Mouse (Mus musculus) G1E (cell line): ENCODE results near the gene 2010111I01Rik. TPM values are rescaled to one million over a fixed set of nuclear protein-coding genes. Genes with fewer than 3 reads are reported as not detected.

Experiments used
- ATAC-seq: 2 replicates; pipeline ENCODE4 v1.8.0; 2016; ENCODE audit warnings: mild to moderate bottlenecking; ENCODE audit not compliant: insufficient number of reproducible peaks, poor library complexity, low FRiP score, severe bottlenecking; ENCODE audit errors: extremely low read depth
- DNase-seq: peaks from one replicate; pipeline ENCODE4 v3.0.0; 2012; ENCODE audit warnings: low spot score
- H3K27me3 ChIP-seq: 2 replicates; pipeline ENCODE4 v1.6.1; 2012; ENCODE audit warnings: mild to moderate bottlenecking, low read length, inconsistent platforms; ENCODE audit not compliant: insufficient read depth
- H3K36me3 ChIP-seq: replicated peaks from 2 replicates; pipeline ENCODE3; 2012; ENCODE audit warnings: mild to moderate bottlenecking, inconsistent platforms
- H3K4me1 ChIP-seq: 2 replicates; pipeline ENCODE4 v1.6.1; 2012; ENCODE audit warnings: low read depth, low read length, inconsistent platforms, mixed read lengths; ENCODE audit not compliant: insufficient read depth
- H3K4me3 ChIP-seq: 2 replicates; pipeline ENCODE4 v1.5.1; 2012; ENCODE audit warnings: low read depth, mild to moderate bottlenecking, inconsistent platforms, low read length, moderate library complexity, mixed read lengths
- H3K9me3 ChIP-seq: replicated peaks from 2 replicates; pipeline ENCODE4 v1.6.1; 2012; ENCODE audit warnings: inconsistent platforms
- CTCF ChIP-seq: IDR thresholded peaks from 2 replicates; pipeline ENCODE4 v1.5.1; 2012; ENCODE audit warnings: low read depth, low read length, inconsistent platforms, mixed read lengths
- GATA1 ChIP-seq: IDR thresholded peaks from 2 replicates; pipeline ENCODE4 v1.6.1; 2012; ENCODE audit warnings: borderline replicate concordance, low read length, inconsistent platforms, mixed read lengths
- GATA2 ChIP-seq: IDR thresholded peaks from 2 replicates; pipeline ENCODE4 v1.6.1; 2012; ENCODE audit warnings: low read depth, low read length, inconsistent platforms, borderline replicate concordance
- POLR2AphosphoS5 ChIP-seq: IDR thresholded peaks from 2 replicates; pipeline ENCODE4 v1.6.1; 2012; ENCODE audit warnings: low read depth, low read length, inconsistent platforms; ENCODE audit not compliant: insufficient replicate concordance
- TAL1 ChIP-seq: conservative IDR thresholded peaks from 2 replicates; pipeline ENCODE4 v1.6.1; 2012; ENCODE audit warnings: low read depth, low read length, inconsistent platforms, mixed read lengths
- polyA plus RNA-seq: library from polyadenylated mRNA; stranded (reverse); fragments of >175 nt; gene quantifications from 2 replicates; pipeline ENCODE4 v1.2.3, GENCODE M21; 2012
- total RNA-seq, 2 experiments: library from RNA; stranded (forward) in 1 of 2; stranded (reverse) in 1 of 2; fragments of 200-1000 nt in 1 of 2; fragments of >200 nt in 1 of 2; fragmentation: Nextera tagmentation in 1 of 2; gene quantifications; 2 replicates each; pipeline ENCODE4 v1.2.3; 2014 to 2017

Gene 2010111I01Rik
- total and polyA plus RNA-seq, 3 experiments = 14.7 to 57.2 (median 22.2) TPM

DNA sequence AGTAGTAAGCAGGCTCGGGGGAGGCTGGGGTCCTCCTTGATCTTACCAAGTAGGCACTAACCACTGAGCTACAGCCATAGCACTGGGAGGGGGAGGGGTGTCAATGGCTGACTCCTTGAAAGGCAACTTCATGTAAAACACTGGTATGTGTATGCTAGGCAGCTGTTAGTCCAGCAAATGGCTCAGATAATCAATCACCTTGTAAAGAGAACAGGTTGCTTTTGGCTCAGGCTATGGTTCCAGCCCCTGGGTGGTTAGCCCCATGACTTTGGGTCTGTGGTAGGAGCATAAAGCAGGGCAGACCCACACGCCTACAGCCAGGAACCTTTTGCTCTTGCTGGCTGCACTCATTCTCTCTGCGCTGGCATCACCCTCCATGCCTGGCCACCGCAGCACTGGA lies 325.4 kb downstream of the 2010111I01Rik start:
- H3K4me1 ChIP-seq = no peaks in the 10 kb centered on the region
- no peak overlapping the region for H3K4me3 ChIP-seq
- H3K27me3 ChIP-seq = no peaks in the 10 kb centered on the region
- DNase-seq (no peak), ATAC-seq (no peak)
- H3K36me3 ChIP-seq = peaks cover 89% of the 10 kb centered on the region
- H3K9me3 ChIP-seq = no peaks in the 10 kb centered on the region
- TF ChIP-seq GATA1 (no peak), CTCF (no peak), TAL1 (no peak), POLR2AphosphoS5 (no peak), GATA2 (no peak)

DNA sequence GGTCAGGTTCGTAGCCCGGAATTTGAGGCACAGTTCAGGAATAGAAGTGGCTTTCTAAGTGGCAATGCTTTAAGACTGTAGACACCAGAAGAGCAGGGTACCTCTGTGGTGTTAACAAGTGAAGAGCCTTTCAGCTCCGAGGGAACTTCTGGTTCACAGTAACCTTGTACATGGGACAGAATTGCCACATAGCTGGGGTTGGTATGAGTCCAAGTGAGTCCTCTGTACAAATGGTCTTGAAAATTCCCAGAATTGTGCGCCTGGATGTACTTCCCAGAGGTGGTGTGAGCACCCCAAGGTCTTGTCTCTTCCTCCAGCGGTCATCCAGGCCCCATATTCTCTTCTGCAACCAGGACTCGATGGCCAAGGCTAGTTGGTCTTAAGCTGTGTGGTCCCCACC lies 326.3 kb downstream of the 2010111I01Rik start:
- no peak for TF ChIP-seq POLR2AphosphoS5
- TF ChIP-seq GATA2 = no peak
- TF ChIP-seq GATA1 = no peak
- no peak for TF ChIP-seq TAL1
- TF ChIP-seq CTCF = no peak
- H3K36me3 ChIP-seq = peaks cover 90% of the 10 kb centered on the region
- no peaks in the 10 kb centered on the region for H3K27me3 ChIP-seq

DNA sequence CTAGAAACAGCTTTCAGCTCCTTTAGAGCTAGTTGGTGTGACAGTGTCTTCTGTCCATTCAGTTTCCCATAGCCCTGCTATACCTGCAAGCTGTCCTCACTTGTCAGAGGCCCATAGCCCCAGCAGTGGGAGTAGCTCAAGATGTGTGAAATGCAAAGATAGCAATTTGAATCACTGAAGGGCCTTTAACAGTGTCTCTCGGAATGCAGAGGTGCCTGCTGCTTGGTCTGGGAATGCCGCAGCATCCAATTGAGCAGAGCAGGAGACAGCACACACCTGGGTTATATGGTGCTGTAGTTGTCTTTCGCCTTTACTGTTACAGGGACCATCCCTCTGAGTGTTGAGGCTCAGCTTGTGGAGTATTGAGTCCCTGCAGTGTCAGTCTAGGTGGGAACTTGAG lies 329.0 kb downstream of the 2010111I01Rik start:
- no peaks in the 10 kb centered on the region for H3K4me1 ChIP-seq
- no peaks in the 10 kb centered on the region for H3K27me3 ChIP-seq
- H3K4me3 ChIP-seq = no peak overlapping the region
- peaks cover 90% of the 10 kb centered on the region for H3K36me3 ChIP-seq
- DNase-seq (no peak), ATAC-seq (no peak)
- no peaks in the 10 kb centered on the region for H3K9me3 ChIP-seq
- TF ChIP-seq CTCF = no peak
- TF ChIP-seq TAL1 = no peak
- TF ChIP-seq POLR2AphosphoS5 = no peak
- no peak for TF ChIP-seq GATA2
- no peak for TF ChIP-seq GATA1

More for the DNA sequence above, 326.3 kb downstream of the 2010111I01Rik start:
- Histone ChIP-seq H3K4me3 (no peak overlapping the region), H3K9me3 (no peaks in the 10 kb centered on the region), H3K4me1 (no peaks in the 10 kb centered on the region)
- ATAC-seq (no peak), DNase-seq (no peak)

DNA sequence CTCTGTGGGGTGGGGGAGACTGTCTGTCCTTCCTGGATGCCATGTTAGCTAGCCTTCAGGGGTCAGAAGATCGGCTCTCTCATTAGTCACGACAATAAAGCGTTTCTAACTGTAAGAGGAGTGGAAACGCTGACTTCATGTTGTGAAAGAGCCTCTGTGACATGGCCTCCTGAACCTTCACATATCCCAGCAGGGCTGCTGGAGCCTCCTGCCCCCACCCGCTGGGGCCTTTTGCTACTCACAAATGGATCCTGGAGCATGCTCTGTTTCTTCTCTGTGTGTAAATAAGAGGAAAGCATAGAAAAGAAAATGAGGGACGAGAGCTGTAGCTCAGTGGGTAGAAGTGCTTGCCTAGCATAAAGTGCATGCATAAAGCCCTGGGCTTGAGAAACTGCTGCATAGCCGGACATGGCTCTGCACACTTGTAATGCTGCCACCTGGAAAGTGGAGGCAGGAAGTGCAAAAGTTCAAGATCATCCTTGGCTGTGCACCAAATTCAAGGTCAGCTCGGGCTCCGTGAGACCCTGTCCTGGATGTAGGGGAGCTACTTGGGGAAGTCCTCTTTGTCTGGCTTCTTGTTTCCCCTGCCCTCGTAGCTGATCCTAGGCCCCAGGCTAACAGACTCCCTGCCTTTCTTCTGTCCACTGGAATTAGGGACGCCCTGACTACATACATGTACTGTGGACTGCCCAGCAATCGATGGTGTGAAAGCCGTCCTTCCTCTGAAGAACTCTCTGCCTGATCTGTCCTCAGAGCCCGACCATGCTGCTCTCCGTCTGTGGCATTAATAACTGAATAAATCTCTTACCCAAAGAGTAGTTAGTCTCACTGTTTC lies 329.9 kb downstream of the 2010111I01Rik start:
- TF ChIP-seq POLR2AphosphoS5 (no peak), TAL1 (no peak)
- no peaks in the 10 kb centered on the region for H3K4me1 ChIP-seq
- no peaks in the 10 kb centered on the region for H3K9me3 ChIP-seq
- peaks cover 91% of the 10 kb centered on the region for H3K36me3 ChIP-seq
- ATAC-seq = no peak
- no peak overlapping the region for H3K4me3 ChIP-seq
- no peak for DNase-seq
- no peaks in the 10 kb centered on the region for H3K27me3 ChIP-seq

DNA sequence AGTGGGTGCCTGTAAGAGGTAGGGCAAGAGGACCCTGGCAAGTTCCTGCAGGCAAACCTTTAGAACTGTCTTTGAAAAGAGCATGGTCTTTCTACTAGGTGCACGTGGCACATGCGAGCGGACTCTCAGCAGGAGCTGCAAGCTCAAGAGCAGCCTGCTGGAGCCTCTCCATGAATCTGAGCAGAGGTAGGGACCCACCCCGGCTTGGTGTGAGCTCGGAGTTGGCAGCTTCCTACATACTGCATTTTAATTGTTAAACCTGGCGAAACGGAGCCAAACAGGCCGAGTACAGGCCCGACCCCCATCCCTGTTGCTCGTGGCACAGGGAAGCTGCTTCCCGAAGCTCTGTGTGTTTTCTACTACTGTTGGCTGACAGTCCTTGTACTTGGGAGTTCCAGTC lies 331.6 kb downstream of the 2010111I01Rik start:
- H3K4me1 ChIP-seq = no peaks in the 10 kb centered on the region
- H3K36me3 ChIP-seq = peaks cover 91% of the 10 kb centered on the region
- H3K27me3 ChIP-seq = no peaks in the 10 kb centered on the region
- DNase-seq (no peak), ATAC-seq (no peak)
- no peaks in the 10 kb centered on the region for H3K9me3 ChIP-seq
- H3K4me3 ChIP-seq = no peak overlapping the region
- TF ChIP-seq CTCF (no peak), TAL1 (no peak), GATA1 (no peak), GATA2 (no peak)

DNA sequence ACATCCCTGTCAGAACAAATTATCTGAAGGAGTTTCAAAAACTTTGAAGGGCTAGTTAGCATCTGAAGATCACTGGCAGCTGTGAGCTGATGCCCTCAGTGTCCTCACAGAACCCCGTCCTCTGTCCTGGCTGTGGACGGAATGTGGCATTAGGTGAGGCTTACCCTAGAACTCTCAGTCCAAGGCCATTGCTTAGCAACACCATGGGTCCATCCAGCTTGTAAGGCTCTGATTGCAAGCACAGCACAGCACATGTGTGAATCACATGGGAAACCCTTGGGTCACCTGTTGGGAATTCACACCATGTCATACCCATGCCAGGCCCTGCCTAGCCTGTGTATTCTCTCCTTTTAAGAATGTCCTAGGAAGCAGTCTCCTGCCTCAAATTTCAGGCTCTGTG lies 332.3 kb downstream of the 2010111I01Rik start:
- peaks cover 92% of the 10 kb centered on the region for H3K36me3 ChIP-seq
- no peak for ATAC-seq
- no peaks in the 10 kb centered on the region for H3K4me1 ChIP-seq
- DNase-seq = no peak
- H3K4me3 ChIP-seq = no peak overlapping the region
- TF ChIP-seq CTCF (no peak), TAL1 (no peak), GATA2 (no peak)
- no peaks in the 10 kb centered on the region for H3K27me3 ChIP-seq
- H3K9me3 ChIP-seq = no peaks in the 10 kb centered on the region
